Mouse (Mus musculus) retina, postnatal 1 day (tissue): ENCODE measurements around the gene Pea15a.
A peak's percentile ranks its signal among the peaks of the same experiment; 100 is the strongest.

ENCODE experiments used
- DNase-seq: peaks from one replicate; pipeline ENCODE4 v3.0.0-alpha.2; 2012

Pea15a gene

DNA sequence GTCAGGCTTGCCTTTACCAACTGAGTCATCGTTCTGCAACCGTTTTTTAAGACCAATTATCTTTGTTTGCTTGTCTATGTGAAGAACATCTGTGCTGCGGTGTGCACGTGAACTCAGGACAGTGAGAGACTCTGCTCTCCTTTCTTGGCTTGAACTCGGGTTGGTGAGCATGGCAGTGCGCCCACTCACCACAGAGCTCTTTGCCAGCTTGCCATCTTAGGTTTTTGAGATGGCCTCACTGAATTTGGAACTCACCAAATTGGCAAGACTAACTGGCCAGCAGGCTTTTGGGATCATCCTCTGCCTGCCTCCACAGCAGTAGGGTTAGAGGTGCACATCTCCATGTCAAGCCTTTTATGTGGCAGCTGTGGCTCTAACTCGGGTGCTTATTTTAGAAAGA, 28.8 kb downstream of the Pea15a start:
- DNase-seq = no peak

DNA sequence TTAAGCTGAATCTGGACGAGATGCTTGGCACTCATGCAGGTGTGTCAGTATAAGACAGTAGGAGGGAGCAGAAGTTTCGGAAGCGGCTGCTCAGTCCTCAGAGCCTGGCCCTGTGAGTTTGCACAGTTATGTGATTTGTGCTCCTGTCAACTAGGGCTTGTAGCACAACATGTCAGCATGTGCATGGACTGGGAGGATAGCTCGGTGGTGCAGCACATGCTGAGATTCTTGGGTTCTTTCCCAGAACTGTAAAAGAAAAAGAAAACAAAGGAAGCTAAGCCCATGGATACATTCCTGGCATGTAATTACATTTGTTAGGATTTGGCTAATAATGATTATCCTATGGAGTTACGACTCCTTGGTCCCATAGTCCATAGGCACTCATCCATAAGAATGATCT, 33.4 kb downstream of the Pea15a start:
- DNase-seq = no peak

DNA sequence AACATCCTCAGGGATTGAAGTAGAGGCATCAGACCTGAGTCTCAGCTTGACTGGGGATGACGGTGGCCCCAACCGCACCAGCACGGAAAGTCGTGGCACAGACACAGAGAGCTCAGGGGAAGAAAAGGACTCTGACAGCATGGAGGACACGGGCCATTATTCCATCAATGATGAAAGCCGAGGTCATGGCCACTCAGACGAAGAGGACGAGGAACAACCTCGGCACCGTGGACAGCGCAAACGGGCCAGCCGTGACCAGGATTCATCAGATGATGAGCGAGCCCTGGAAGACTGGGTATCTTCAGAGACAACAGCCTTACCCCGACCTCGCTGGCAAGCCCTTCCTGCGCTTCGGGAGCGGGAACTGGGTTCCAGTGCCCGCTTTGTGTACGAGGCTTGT, 34.2 kb downstream of the Pea15a start:
- no peak for DNase-seq

DNA sequence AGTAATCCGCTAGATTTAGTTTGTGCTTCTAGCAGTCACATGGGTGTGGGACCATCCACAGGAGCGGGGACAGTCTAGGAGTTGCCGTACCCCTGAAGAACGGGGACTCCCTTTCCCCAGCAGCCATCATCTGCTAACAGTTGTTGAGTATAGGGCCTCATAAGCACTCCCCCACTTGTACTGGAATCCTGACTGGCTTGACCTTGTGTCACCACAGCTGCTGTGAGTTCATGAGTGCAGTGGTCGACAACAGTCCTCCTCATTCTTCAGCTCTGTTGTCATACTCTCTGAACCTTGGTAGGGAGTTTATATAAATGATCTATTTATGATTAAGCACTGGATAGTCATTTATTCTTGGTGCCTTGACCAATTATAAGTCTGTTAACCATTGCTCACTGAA, 36.8 kb downstream of the Pea15a start:
- no peak for DNase-seq

DNA sequence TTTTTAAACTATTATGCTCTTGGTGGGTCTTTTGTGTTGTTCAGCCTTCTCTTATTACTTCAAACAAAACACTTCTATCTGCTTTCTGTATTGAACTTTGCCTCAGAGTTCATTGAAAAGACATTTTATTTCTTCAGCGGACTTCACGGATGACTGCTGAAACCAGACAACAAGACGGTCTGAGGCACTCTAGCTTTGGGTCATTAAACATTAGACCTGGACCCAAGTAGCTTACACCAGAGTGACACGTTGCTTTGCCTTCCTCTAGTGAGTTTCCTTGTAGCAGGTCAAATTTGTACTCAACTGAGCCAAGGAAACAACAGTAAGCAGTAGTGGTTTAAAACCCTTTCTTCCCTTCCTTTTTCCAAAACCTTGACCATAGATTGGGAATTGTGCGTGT, 38.7 kb downstream of the Pea15a start:
- no peak for DNase-seq

DNA sequence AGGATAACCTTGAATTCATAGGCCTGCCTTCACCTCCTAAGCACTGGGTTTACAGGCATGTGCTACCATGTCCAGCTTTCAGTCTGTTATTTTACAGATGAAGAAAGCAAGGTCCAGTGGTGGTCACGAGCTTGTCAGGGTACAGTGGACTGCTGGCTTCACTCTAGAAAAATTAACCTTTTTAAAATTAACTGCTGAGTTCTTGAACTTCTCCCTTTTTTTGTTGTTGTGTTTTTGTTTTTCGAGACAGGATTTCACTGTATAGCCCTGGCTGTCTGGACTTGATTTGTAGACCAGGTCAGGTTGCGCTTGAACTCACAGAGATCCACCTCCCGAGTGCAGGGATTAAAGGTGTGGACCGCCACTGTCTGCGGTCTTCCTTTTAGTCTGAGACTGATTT, 43.6 kb downstream of the Pea15a start:
- DNase-seq = no peak

DNA sequence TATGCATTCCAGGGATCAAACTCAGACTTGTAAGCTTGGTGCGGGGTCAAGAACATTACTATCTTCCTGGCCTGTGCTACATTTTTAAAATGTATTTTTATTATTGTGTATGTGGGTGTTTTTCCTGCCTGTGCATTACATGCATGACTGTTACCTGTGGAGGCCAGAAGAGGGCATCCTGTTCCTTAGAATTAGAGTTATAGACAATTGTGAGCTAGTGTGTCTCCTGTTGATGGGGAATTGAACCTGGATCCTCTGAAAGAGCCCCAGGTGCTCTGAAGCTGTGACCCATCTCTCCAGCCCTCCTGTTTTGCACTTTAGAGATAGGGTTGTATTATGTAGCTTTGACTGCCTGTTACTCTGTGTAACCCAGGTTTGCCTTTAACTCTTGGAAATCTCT, 44.6 kb downstream of the Pea15a start:
- peak; percentile 62 for DNase-seq

DNA sequence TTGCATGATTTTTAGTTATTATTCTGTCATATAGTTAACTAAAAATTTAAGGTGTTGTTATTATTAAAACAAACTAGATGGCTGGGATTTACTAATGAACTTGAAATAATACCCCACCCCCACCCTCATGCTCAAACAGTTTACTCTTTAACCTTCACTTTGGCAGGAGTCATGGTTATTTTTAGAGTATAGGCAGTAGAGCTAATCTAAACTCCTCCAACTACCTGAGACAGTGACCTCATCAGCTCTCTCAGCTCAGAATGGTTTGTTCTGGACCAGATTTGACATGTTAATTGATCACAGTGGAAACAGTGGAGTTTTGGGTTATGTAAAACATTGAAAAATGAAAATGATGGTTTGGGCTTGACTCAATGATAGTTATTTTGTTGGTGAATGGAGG, 46.1 kb downstream of the Pea15a start:
- DNase-seq = no peak

DNA sequence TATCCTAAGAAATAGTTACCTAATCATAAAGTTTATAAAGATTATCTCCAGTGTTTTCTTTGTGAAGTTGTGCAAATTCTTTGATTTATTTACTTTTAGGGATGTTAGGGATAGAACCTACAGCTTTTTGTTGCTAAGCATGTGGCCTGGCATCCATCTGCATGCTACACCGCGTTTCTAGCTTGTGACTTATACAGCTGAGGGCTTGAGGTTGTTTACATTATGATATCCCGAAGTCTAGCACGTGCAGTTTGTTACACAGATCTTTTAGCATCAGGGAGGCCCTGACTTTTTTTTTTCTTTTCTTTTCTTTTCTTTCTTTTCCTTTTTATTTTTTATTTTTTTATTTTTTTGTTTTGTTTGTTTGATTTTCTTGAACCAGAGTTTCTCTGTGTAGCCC, 46.6 kb downstream of the Pea15a start:
- no peak for DNase-seq

DNA sequence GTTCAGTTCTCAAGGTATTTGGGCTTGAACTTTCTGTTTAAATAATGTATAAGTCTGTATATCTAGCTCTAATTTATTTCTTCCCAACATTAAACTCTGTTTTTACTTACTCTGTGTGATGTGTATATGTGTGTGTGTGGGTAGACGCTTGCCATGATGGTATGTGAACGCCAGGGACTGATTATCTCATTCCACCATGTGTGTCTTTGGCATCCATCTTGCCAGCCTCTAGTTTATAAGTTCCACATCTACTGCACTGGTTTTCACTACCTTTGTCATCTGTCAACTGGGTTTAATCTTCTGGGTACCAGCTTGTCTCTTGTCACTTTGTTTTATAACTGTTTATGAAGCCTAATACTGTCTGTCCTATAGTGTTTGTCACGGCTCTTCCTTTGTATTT, 51.1 kb downstream of the Pea15a start:
- no peak for DNase-seq

DNA sequence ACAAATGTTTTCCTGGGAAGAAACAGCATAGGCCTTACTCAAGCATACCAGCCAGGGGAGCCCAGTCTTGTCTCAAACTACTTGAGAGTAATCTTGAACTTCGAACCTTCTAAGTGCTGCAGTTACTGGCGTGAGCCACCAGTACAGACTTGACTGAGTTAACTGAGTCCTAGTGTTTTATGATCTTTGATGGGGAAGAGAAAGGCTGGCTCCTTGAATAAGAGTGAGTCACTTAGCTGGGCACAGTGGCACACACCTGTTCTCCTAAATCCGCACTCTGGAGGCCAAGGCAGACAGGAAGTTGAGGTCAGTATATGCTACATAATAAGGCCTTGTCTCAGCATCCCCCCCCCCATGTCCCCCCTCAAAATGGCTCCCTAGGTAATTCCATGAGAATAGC, 52.1 kb downstream of the Pea15a start:
- DNase-seq = no peak

DNA sequence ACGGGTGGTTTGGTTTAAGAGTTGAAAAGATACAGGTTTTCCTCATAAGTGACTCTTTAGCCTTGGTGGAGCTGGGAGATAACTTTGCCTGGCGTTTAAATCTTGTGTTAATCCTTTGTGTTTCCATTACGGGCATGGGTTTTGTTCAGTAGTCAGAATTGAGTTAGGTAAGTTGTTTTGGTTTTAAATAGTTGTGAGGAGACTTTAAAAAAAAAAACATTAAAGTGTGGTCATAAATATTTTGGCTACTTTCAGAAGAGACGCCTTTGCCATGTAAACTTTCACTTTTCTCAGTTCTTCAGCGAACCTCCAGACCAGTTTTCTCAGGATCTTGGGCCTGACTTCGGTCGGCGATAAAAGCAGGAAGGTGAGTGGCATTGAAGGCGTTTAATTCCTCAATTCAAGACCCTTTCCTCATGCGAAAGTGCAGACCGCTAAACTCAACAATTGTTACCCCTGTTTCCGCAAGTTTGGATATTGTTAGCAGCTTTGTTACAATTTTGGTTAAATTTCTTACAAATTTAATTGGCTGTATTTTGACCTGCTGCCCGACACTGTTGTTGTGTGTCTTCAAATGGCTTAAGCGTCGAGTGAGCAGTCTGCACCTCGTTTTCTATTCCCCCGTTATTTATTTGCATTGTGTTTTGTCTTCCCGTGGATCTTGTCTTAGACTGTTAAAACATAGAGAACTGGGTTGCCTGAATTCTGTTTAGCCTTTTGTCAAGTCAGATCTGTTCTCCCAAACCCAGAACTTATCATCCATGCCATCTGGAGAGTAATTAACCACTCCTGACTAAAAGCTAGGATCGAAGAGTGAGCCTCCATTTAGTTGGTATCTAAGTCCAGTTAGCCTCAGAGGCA, 57.4 kb downstream of the Pea15a start:
- DNase-seq = no peak

DNA sequence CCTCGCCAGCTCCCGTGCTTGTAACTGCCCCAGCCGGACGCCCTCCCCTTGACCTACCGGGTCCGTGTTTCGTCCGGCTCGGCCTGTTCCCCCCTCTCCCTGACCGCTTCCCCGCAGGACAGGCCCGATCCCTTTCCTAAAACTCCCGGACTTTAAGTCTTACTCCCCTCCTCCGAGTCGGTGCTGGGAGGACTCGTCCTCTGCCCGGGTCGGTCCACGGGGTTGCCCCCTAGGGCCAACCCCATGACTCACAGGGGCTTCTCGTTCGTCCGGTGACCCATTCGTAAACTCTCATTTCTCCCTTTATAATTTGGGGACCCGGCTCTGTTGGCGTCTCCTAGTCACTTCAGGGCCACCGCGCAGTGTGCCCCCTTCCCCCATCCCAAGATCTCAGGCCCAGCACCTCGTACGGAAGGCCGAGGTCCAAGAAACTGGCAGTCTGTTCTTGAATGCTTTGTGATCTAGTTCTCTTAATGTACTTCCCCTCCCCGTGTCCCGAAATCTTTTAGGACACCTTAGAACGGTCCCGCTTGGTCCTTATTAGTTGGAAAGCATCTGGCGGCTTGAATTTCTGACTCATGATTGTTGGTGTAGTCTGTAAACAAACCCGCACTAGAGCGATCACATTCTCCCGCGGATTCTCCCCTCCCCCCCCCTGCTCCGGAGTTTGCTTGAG, 58.2 kb downstream of the Pea15a start:
- peak; percentile 39 for DNase-seq

DNA sequence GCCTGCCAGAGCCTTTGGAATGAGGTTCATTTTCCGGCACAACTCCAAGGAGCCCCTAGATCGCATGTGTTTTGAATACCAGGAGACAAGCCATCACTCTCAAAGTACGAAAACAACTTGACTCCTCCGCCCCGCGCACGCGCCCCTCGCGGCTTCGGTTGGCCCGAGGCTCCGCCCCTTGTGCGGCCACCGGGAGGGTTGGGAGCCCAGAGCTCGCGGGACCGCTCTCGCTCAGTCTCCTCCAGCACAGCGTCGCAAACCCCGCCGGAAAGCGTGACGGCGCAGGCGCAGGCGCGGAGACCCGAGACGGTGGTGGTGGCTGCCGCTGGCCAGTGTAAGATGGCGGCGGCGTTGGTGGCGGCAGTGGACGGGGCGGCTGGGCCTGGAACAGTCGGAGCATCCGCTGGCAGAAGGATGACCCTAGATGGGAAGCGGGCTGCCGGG, 58.7 kb downstream of the Pea15a start, which contains the start of gene Dcaf8:
Gene Dcaf8, plus strand, starts transcription at position 250 of the 444 bp plus-strand sequence.
- DNase-seq = peak; percentile 98
